In the genomic region with DNA sequence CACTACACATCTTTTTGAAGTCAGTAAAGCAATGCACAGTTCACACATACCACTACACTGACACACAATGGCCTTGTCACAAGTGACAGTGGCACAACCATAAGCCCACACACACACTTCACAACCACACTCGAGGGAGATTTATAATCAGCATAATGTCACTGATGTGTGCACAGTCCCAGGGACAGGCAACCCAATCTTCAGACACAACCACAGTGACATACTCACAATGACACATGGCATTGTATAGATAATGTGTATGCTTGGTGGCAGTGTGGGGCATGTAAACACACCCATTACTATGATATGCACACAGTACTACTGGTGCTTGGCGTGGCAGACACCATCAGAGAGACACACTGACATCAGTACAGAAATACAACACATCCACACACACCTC, we compare ENCODE assay signal across 8 mouse cellular contexts. TPM values are rescaled to one million over a fixed set of nuclear protein-coding genes. Genes with fewer than 3 reads are reported as not detected.
DNase-seq lines count a peak whose midpoint lies in the region; ATAC-seq and TF ChIP-seq lines count a peak whose summit lies in the region.

No protein-coding gene starts in this region.

- peaks cover 36% of the 10 kb centered on the region for H3K4me1 ChIP-seq in heart, embryonic 15.5 days (replicated peaks)
- peaks cover 16 to 31% of the 10 kb centered on the region in 2 experiments for H3K4me1 ChIP-seq in CH12.LX (ENCODE audit: control insufficient read depth in 1 of 2, insufficient read depth in 2 of 2)
- H3K4me1 ChIP-seq in embryonic facial prominence, embryonic 15.5 days, result peaks cover 45% of the 10 kb centered on the region
- H3K4me1 ChIP-seq in liver, embryonic 14.5 days (replicated peaks; ENCODE audit: control insufficient read depth in 2 of 2, insufficient read depth in 2 of 2, low read length in 1 of 2), result peaks cover 15 to 25% of the 10 kb centered on the region in 2 experiments

- no peak for TF ChIP-seq EP300 in CH12.LX (IDR thresholded peaks at IDR 0.05; ENCODE audit: low read length)
- TF ChIP-seq EP300 in liver, embryonic 14.5 days (IDR thresholded peaks at IDR 0.05; ENCODE audit: low read depth), result peak; percentile 69; the same call in 1 of the 2 replicates

- TF ChIP-seq POLR2A in CH12.LX (IDR thresholded peaks at IDR 0.05; ENCODE audit: low read depth, low read length), result no peak

- H3K4me2 ChIP-seq in heart, embryonic 15.5 days, result peak overlapping the region; percentile 73
- H3K4me2 ChIP-seq in CH12.LX (ENCODE audit: insufficient read depth, low read depth, poor library complexity, severe bottlenecking), result peak overlapping the region; percentile 79
- H3K4me2 ChIP-seq in embryonic facial prominence, embryonic 15.5 days (replicated peaks), result peak overlapping the region; percentile 71; the same call in 1 of the 2 replicates
- peak overlapping the region; percentile 79 for H3K4me2 ChIP-seq in liver, embryonic 14.5 days (ENCODE audit: low read depth)

- no peaks in the 10 kb centered on the region for H3K27me3 ChIP-seq in heart, embryonic 15.5 days
- H3K27me3 ChIP-seq in CH12.LX (replicated peaks), result no peaks in the 10 kb centered on the region
- no peaks in the 10 kb centered on the region for H3K27me3 ChIP-seq in embryonic facial prominence, embryonic 15.5 days
- peaks cover 18% of the 10 kb centered on the region for H3K27me3 ChIP-seq in liver, embryonic 14.5 days (ENCODE audit: control insufficient read depth, insufficient read depth, low read length)

- TF ChIP-seq CTCF in CH12.LX (conservative IDR thresholded peaks at IDR 0.05 in 1 of 2, IDR thresholded peaks at IDR 0.05 in 1 of 2; ENCODE audit: low read depth in 2 of 2, low read length in 2 of 2), result no peak
- no peak for TF ChIP-seq CTCF in liver, embryonic 14.5 days (IDR thresholded peaks at IDR 0.05; ENCODE audit: low read depth)

- ATAC-seq in heart, embryonic 15.5 days (replicated peaks; ENCODE audit: insufficient number of reproducible peaks, insufficient read depth, low FRiP score, low read depth), result no peak
- ATAC-seq in embryonic facial prominence, embryonic 15.5 days (ENCODE audit: insufficient number of reproducible peaks, low FRiP score, low TSS enrichment, low read depth), result no peak
- ATAC-seq in liver, embryonic 14.5 days (ENCODE audit: insufficient read depth), result peak; percentile 51

- in situ Hi-C loops in CH12.LX (cut with MboI; ENCODE audit: low pct_ligation_motif_present, low pct_unique_long_range_greater_than_20kb, low sequenced_read_pairs), result no loop called here

- TF ChIP-seq RAD21 in CH12.LX (IDR thresholded peaks at IDR 0.05; ENCODE audit: low read depth, low read length), result no peak

- WGBS in heart, embryonic 15.5 days, result 34% methylated on average over 2 of the region's 2 CpGs
- WGBS in embryonic facial prominence, embryonic 15.5 days, result 36% methylated on average over 2 of the region's 2 CpGs
- WGBS in liver, embryonic 14.5 days (ENCODE audit: insufficient replicate concordance), result 7% methylated on average over 2 of the region's 2 CpGs

- no peak overlapping the region for H3K4me3 ChIP-seq in heart, embryonic 15.5 days
- H3K4me3 ChIP-seq in CH12.LX (replicated peaks in 1 of 3; ENCODE audit: low read depth in 2 of 3, low read length in 2 of 3, poor library complexity in 1 of 3), result peak overlapping the region in 1 of 3 experiments; percentile 47
- H3K4me3 ChIP-seq in embryonic facial prominence, embryonic 15.5 days (replicated peaks), result no peak overlapping the region
- no peak overlapping the region; a peak in 1 of 4 replicates for H3K4me3 ChIP-seq in liver, embryonic 14.5 days (ENCODE audit: insufficient read depth in 1 of 2, low read depth in 2 of 2, low read length in 2 of 2)

- H3K9ac ChIP-seq in heart, embryonic 15.5 days, result no peak overlapping the region
- H3K9ac ChIP-seq in CH12.LX (ENCODE audit: insufficient read depth, low read depth), result no peak overlapping the region
- no peak overlapping the region for H3K9ac ChIP-seq in embryonic facial prominence, embryonic 15.5 days
- H3K9ac ChIP-seq in liver, embryonic 14.5 days (replicated peaks), result peak overlapping the region; percentile 70

- H3K79me2 ChIP-seq in CH12.LX (replicated peaks; ENCODE audit: control insufficient read depth, extremely low read depth, insufficient read depth, poor library complexity, severe bottlenecking), result no peaks in the 10 kb centered on the region

- dilution Hi-C loops in CH12.LX (cut with MboI; ENCODE audit: extremely low pct_ligation_motif_present, extremely low pct_unique_long_range_greater_than_20kb, low sequenced_read_pairs), result no loop called here

- H3K9me3 ChIP-seq in heart, embryonic 15.5 days (replicated peaks), result no peaks in the 10 kb centered on the region
- no peaks in the 10 kb centered on the region for H3K9me3 ChIP-seq in CH12.LX (replicated peaks; ENCODE audit: low read length)
- no peaks in the 10 kb centered on the region for H3K9me3 ChIP-seq in embryonic facial prominence, embryonic 15.5 days (replicated peaks)
- no peaks in the 10 kb centered on the region for H3K9me3 ChIP-seq in liver, embryonic 14.5 days (ENCODE audit: control insufficient read depth, low read length)

- no peak for DNase-seq in heart, adult 8-10 months (ENCODE audit: low spot score)
- DNase-seq in CH12.LX (ENCODE audit: extremely low read depth), result peak; percentile 17
- DNase-seq in liver, embryonic 14.5 days (ENCODE audit: low read depth in 3 of 3, low spot score in 3 of 3), result peak in 1 of 3 experiments; percentile 71
- DNase-seq in ovary, postnatal 36 days (ENCODE audit: low spot score), result no peak
- DNase-seq in yolk sac, embryonic 10.5 days (ENCODE audit: low spot score), result no peak
- DNase-seq in thymus, postnatal 0 days (ENCODE audit: low spot score), result no peak

- no peaks in the 10 kb centered on the region for H3K36me3 ChIP-seq in heart, embryonic 15.5 days
- no peaks in the 10 kb centered on the region for H3K36me3 ChIP-seq in CH12.LX (replicated peaks in 1 of 2; ENCODE audit: control insufficient read depth in 1 of 2, insufficient read depth in 1 of 2, low read length in 1 of 2)
- no peaks in the 10 kb centered on the region for H3K36me3 ChIP-seq in embryonic facial prominence, embryonic 15.5 days
- H3K36me3 ChIP-seq in liver, embryonic 14.5 days (replicated peaks; ENCODE audit: control insufficient read depth, insufficient read depth, low read depth), result no peaks in the 10 kb centered on the region

- H3K27ac ChIP-seq in heart, embryonic 15.5 days, result peak overlapping the region; percentile 80
- H3K27ac ChIP-seq in CH12.LX (ENCODE audit: insufficient read depth, low read depth), result peak overlapping the region; percentile 93
- peak overlapping the region; percentile 71 for H3K27ac ChIP-seq in embryonic facial prominence, embryonic 15.5 days (replicated peaks)
- H3K27ac ChIP-seq in liver, embryonic 14.5 days, result peak overlapping the region; percentile 92

RNA-seq across cellular contexts. Expression of a gene that starts 9.6 kb away (rescaled TPM):
- polyA plus RNA-seq in heart, embryonic 15.5 days (2015; fragmentation: Nextera tagmentation; extraction: Ambion mirVana), result 14.4 and 18.3 TPM in 2 replicates
- 10 to 100 TPM; 33.2 to 48.1 (median 38.1) TPM for total RNA-seq in heart, adult 8-10 months (2022)
- total RNA-seq in CH12.LX (2012; rRNA removed) (47.6 and 53.3 TPM in 2 replicates), CH12.LX (2014; rRNA removed) (32.0 and 37.5 TPM in 2 replicates)
- polyA plus RNA-seq in CH12.LX (2012; ENCODE audit: insufficient read length, low read depth), result 81.0 and 94.2 TPM in 2 replicates
- polyA plus RNA-seq in embryonic facial prominence, embryonic 15.5 days (2015; fragmentation: Nextera tagmentation; extraction: Ambion mirVana), result 27.0 and 31.1 TPM in 2 replicates
- 15.9 and 24.7 TPM in 2 replicates for polyA plus RNA-seq in liver, embryonic 14.5 days (2012; rRNA removed)
- 4.2 and 7.6 TPM in 2 replicates for polyA plus RNA-seq in liver, embryonic 14.5 days (2014; fragmentation: Nextera tagmentation; extraction: Ambion mirVana)
- 15.9 and 21.9 TPM in 2 replicates for polyA plus RNA-seq in thymus, postnatal 0 days (2015; fragmentation: Nextera tagmentation; extraction: Ambion mirVana)

RNA-seq across cellular contexts. Expression of a gene that starts 12.0 kb away (rescaled TPM):
- polyA plus RNA-seq in heart, embryonic 15.5 days (2015; fragmentation: Nextera tagmentation; extraction: Ambion mirVana), result 6.6 and 6.9 TPM in 2 replicates
- 1 to 10 TPM; 2.8 to 5.1 (median 4.4) TPM for total RNA-seq in heart, adult 8-10 months (2022)
- total RNA-seq in CH12.LX (2012; rRNA removed) (33.2 and 61.7 TPM in 2 replicates), CH12.LX (2014; rRNA removed) (23.2 and 25.4 TPM in 2 replicates)
- 22.2 and 23.3 TPM in 2 replicates for polyA plus RNA-seq in CH12.LX (2012; ENCODE audit: insufficient read length, low read depth)
- 5.1 and 7.5 TPM in 2 replicates for polyA plus RNA-seq in embryonic facial prominence, embryonic 15.5 days (2015; fragmentation: Nextera tagmentation; extraction: Ambion mirVana)
- 3.2 and 3.8 TPM in 2 replicates for polyA plus RNA-seq in liver, embryonic 14.5 days (2012; rRNA removed)
- 2.0 and 3.3 TPM in 2 replicates for polyA plus RNA-seq in liver, embryonic 14.5 days (2014; fragmentation: Nextera tagmentation; extraction: Ambion mirVana)
- polyA plus RNA-seq in thymus, postnatal 0 days (2015; fragmentation: Nextera tagmentation; extraction: Ambion mirVana), result 8.0 and 9.2 TPM in 2 replicates

RNA-seq across cellular contexts. Expression of a gene that starts 22.7 kb away (rescaled TPM):
- 8.8 and 11.1 TPM in 2 replicates for polyA plus RNA-seq in heart, embryonic 15.5 days (2015; fragmentation: Nextera tagmentation; extraction: Ambion mirVana)
- total RNA-seq in heart, adult 8-10 months (2022), result 10 to 100 TPM; 12.3 to 18.1 (median 14.4) TPM
- 5.6 and 7.4 TPM in 2 replicates for total RNA-seq in CH12.LX (2012; rRNA removed)
- 1.1 and 1.5 TPM in 2 replicates for total RNA-seq in CH12.LX (2014; rRNA removed)
- 9.3 and 9.5 TPM in 2 replicates for polyA plus RNA-seq in CH12.LX (2012; ENCODE audit: insufficient read length, low read depth)
- polyA plus RNA-seq in embryonic facial prominence, embryonic 15.5 days (2015; fragmentation: Nextera tagmentation; extraction: Ambion mirVana), result 29.6 and 32.8 TPM in 2 replicates
- polyA plus RNA-seq in liver, embryonic 14.5 days (2012; rRNA removed), result 7.9 and 8.3 TPM in 2 replicates
- 3.5 and 4.0 TPM in 2 replicates for polyA plus RNA-seq in liver, embryonic 14.5 days (2014; fragmentation: Nextera tagmentation; extraction: Ambion mirVana)
- 6.2 and 7.6 TPM in 2 replicates for polyA plus RNA-seq in thymus, postnatal 0 days (2015; fragmentation: Nextera tagmentation; extraction: Ambion mirVana)

RNA-seq across cellular contexts. Expression of a gene that starts 36.8 kb away (rescaled TPM):
- polyA plus RNA-seq in heart, embryonic 15.5 days (2015; fragmentation: Nextera tagmentation; extraction: Ambion mirVana), result 2.0 and 4.1 TPM in 2 replicates
- total RNA-seq in heart, adult 8-10 months (2022), result 1 to 10 TPM; 4.1 to 5.5 (median 5.1) TPM
- not detected in 2 replicates for total RNA-seq in CH12.LX (2012; rRNA removed)
- not detected in 2 replicates for total RNA-seq in CH12.LX (2014; rRNA removed)
- not detected in 2 replicates for polyA plus RNA-seq in CH12.LX (2012; ENCODE audit: insufficient read length, low read depth)
- 4.4 and 4.5 TPM in 2 replicates for polyA plus RNA-seq in embryonic facial prominence, embryonic 15.5 days (2015; fragmentation: Nextera tagmentation; extraction: Ambion mirVana)
- polyA plus RNA-seq in liver, embryonic 14.5 days (2012; rRNA removed), result 0.95 and 1.1 TPM in 2 replicates
- polyA plus RNA-seq in liver, embryonic 14.5 days (2014; fragmentation: Nextera tagmentation; extraction: Ambion mirVana), result 1.1 and 1.9 TPM in 2 replicates
- 1.1 and 1.2 TPM in 2 replicates for polyA plus RNA-seq in thymus, postnatal 0 days (2015; fragmentation: Nextera tagmentation; extraction: Ambion mirVana)

RNA-seq across cellular contexts. Expression of a gene that starts 52.2 kb away (rescaled TPM):
- 0.76 and 1.1 TPM in 2 replicates for polyA plus RNA-seq in heart, embryonic 15.5 days (2015; fragmentation: Nextera tagmentation; extraction: Ambion mirVana)
- total RNA-seq in heart, adult 8-10 months (2022), result 1 to 10 TPM; 1.0 to 1.4 (median 1.2) TPM
- total RNA-seq in CH12.LX (2012; rRNA removed) (0.04 TPM in 2 replicates), CH12.LX (2014; rRNA removed) (0.11 and 0.30 TPM in 2 replicates)
- polyA plus RNA-seq in CH12.LX (2012; ENCODE audit: insufficient read length, low read depth), result 0.22 and 0.33 TPM in 2 replicates
- 0.04 and 0.35 TPM in 2 replicates for polyA plus RNA-seq in embryonic facial prominence, embryonic 15.5 days (2015; fragmentation: Nextera tagmentation; extraction: Ambion mirVana)
- 0.47 and 0.56 TPM in 2 replicates for polyA plus RNA-seq in liver, embryonic 14.5 days (2012; rRNA removed)
- polyA plus RNA-seq in liver, embryonic 14.5 days (2014; fragmentation: Nextera tagmentation; extraction: Ambion mirVana), result 0.30 and 0.33 TPM in 2 replicates
- 0.04 and 0.14 TPM in 2 replicates for polyA plus RNA-seq in thymus, postnatal 0 days (2015; fragmentation: Nextera tagmentation; extraction: Ambion mirVana)
